Mouse (Mus musculus) intestine, embryonic 16.5 days (tissue): ENCODE results near the gene Lars2. TPM values are rescaled to one million over a fixed set of nuclear protein-coding genes. Genes with fewer than 3 reads are reported as not detected.
A peak's percentile ranks its signal among the peaks of the same experiment; 100 is the strongest.

Source experiments
- ATAC-seq: fragments of 200-750 bp; cut with Nextera tagmentation; 2 replicates; pipeline ENCODE4 v1.8.0; 2017; ENCODE audit warnings: moderate TSS enrichment, moderate library complexity
- H3K27ac ChIP-seq: fragments of 300-500 bp; sonication (generic); 2 replicates; pipeline ENCODE4 v1.5.1; 2014; ENCODE audit warnings: mild to moderate bottlenecking, low read length
- H3K27me3 ChIP-seq: fragments of 300-500 bp; sonication (generic); replicated peaks from 2 replicates; pipeline ENCODE4 v1.6.1; 2014; ENCODE audit warnings: low read length, control low read depth, mixed read lengths; ENCODE audit not compliant: control insufficient read depth, insufficient read depth
- H3K36me3 ChIP-seq: fragments of 300-500 bp; sonication (generic); 2 replicates; pipeline ENCODE4 v1.6.1; 2014; ENCODE audit warnings: low read length, control low read depth; ENCODE audit not compliant: control insufficient read depth, insufficient read depth
- H3K4me1 ChIP-seq: fragments of 300-500 bp; sonication (generic); 2 replicates; pipeline ENCODE4 v1.6.1; 2014; ENCODE audit warnings: low read length, control low read depth, mixed read lengths; ENCODE audit not compliant: control insufficient read depth, insufficient read depth
- H3K4me2 ChIP-seq: fragments of 300-500 bp; sonication (generic); 2 replicates; pipeline ENCODE4 v1.6.1; 2014; ENCODE audit warnings: low read depth, low read length, control low read depth
- H3K4me3 ChIP-seq: fragments of 300-500 bp; sonication (generic); 2 replicates; pipeline ENCODE4 v1.5.1; 2014; ENCODE audit warnings: mild to moderate bottlenecking, low read length
- H3K9ac ChIP-seq: fragments of 300-500 bp; sonication (generic); 2 replicates; pipeline ENCODE4 v1.6.1; 2014; ENCODE audit warnings: low read depth, low read length
- H3K9me3 ChIP-seq: fragments of 300-500 bp; sonication (generic); 2 replicates; pipeline ENCODE4 v1.6.1; 2016; ENCODE audit warnings: low read length, control low read depth; ENCODE audit not compliant: control insufficient read depth
- WGBS: fragments of 180-500 bp; shearing (Covaris S2); extraction: QIAGEN DNeasy Blood & Tissue Kit; methylation state at CpG from one replicate; pipeline ENCODE4 v1.1.7; 2014; 5-methylcytosine and 5-hydroxymethylcytosine counted together
- polyA plus RNA-seq: library from polyadenylated mRNA; unstranded; fragments of >200 nt; fragmentation: Nextera tagmentation; extraction: Ambion mirVana; gene quantifications from 2 replicates; pipeline ENCODE4 v1.2.1, GENCODE M21; 2015

Lars2 gene
- polyA plus RNA-seq, 1 experiment from 2014 or later = 508 TPM

- Histone ChIP-seq H3K9ac (no peak overlapping the region), H3K27ac (peak overlapping the region; percentile 56; the same call in 1 of the 2 replicates), H3K4me3 (no peak overlapping the region), H3K36me3 (peaks cover 9% of the 10 kb centered on the region), H3K4me1 (peaks cover 30% of the 10 kb centered on the region), H3K27me3 (no peaks in the 10 kb centered on the region), H3K9me3 (no peaks in the 10 kb centered on the region), H3K4me2 (no peak overlapping the region)
- WGBS = 93% methylated on average over 2 of the region's 2 CpGs
- no peak for ATAC-seq
Observed at GRCm38 (mm10) chr9:123507380-123507779, 140.7 kb downstream of the Lars2 start.

GRCm38 (mm10) chr9:123508986-123509385, 142.3 kb downstream of the Lars2 start:
- no peak overlapping the region for H3K9ac ChIP-seq
- ATAC-seq = no peak
- 88% methylated on average over 2 of the region's 2 CpGs for WGBS
- H3K4me1 ChIP-seq = peaks cover 30% of the 10 kb centered on the region
- no peaks in the 10 kb centered on the region for H3K27me3 ChIP-seq
- no peak overlapping the region for H3K4me2 ChIP-seq
- no peaks in the 10 kb centered on the region for H3K9me3 ChIP-seq
- H3K4me3 ChIP-seq = no peak overlapping the region
- H3K36me3 ChIP-seq = peaks cover 13% of the 10 kb centered on the region
- no peak overlapping the region for H3K27ac ChIP-seq

GRCm38 (mm10) chr9:123509638-123510604, 143.2 kb downstream of the Lars2 start:
- 44% methylated on average over 8 of the region's 8 CpGs for WGBS
- no peaks in the 10 kb centered on the region for H3K27me3 ChIP-seq
- peak overlapping the region; percentile 63 for H3K27ac ChIP-seq
- peaks cover 23% of the 10 kb centered on the region for H3K4me1 ChIP-seq
- no peak overlapping the region for H3K9ac ChIP-seq
- peak; percentile 75 for ATAC-seq
- H3K36me3 ChIP-seq = peaks cover 13% of the 10 kb centered on the region
- H3K4me3 ChIP-seq = no peak overlapping the region
- no peaks in the 10 kb centered on the region for H3K9me3 ChIP-seq
- peak overlapping the region; percentile 20 for H3K4me2 ChIP-seq

DNA sequence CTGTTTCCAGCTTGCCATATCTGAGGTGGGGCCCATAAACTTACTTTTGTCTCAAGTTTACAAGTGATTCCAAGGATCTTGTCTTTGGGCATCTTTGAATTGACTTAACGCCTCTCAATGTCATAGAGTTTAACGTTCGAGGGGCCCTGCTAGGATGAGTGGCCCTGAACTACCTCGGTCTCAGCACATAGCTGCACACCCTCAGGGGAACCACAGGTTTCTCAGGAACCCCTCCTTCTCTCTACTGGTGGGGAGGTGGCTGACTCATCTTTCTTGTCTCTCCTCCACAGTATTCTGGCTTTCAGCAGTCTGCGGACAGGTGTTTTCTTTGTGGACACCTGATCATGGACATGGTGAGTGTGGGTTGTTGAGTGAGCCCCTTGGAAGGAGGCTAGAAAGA, 144.2 kb downstream of the Lars2 start:
- Histone ChIP-seq H3K9ac (no peak overlapping the region), H3K27me3 (no peaks in the 10 kb centered on the region), H3K4me3 (no peak overlapping the region), H3K9me3 (no peaks in the 10 kb centered on the region), H3K4me1 (peaks cover 19% of the 10 kb centered on the region), H3K27ac (no peak overlapping the region), H3K36me3 (peaks cover 13% of the 10 kb centered on the region), H3K4me2 (0 out of 2 replicates have a peak overlapping the region, but pooled peaks have one; percentile 1)
- ATAC-seq = no peak
- 77% methylated on average over 5 of the region's 5 CpGs for WGBS

Other genes starting within 250 kb of the Lars2 start
- 0.27 and 0.42 TPM in 2 replicates for gene Clec3b, start 216.0 kb upstream of the Lars2 start, polyA plus RNA-seq
- gene Cdcp1, start 150.9 kb upstream of the Lars2 start, polyA plus RNA-seq = 14.1 and 14.2 TPM in 2 replicates
- 1.7 and 6.0 TPM in 2 replicates for gene Tmem158, start 106.2 kb upstream of the Lars2 start, polyA plus RNA-seq
- gene Limd1, start 111.8 kb downstream of the Lars2 start, polyA plus RNA-seq = 51.5 and 55.7 TPM in 2 replicates
- gene Sacm1l, start 162.8 kb downstream of the Lars2 start, polyA plus RNA-seq = 74.4 and 87.4 TPM in 2 replicates